Mouse (Mus musculus): Measurements from ENCODE around the gene Rora.

Gene Rora

DNA sequence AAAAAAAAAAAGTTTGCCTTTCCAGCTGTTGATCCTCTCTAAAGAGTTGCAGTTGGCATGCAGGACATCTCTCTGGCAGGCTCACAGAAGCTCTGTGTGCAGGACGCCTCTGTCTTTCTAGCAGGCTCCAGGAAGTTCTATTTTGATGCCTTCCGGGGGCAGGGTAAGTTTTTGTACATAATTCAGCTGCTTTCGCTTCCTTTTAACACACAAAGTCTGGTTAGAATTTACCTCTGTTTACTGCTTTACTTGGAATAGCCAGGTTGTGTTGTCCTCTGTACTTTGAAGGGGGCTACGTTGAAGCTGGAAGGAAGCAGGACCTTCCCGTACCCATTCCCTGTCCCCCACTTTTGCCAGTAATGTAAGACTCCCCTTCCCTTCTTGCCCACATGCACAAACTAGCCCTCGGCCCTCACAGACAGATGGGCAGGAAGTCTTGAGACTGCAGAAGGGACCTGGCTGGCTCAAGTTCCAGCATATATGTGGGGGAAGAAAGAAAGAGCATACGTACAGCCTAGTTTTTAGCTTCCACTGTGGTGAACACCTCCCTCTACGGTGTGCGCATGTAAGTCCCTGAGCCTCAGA, 231.0 kb downstream of the Rora start:
- DNase-seq (ENCODE audit: low read depth, low spot score) = peak; percentile 66
- no peaks in the 10 kb centered on the region for H3K36me3 ChIP-seq (ENCODE audit: control insufficient read depth, insufficient read depth, low read length, poor library complexity, severe bottlenecking)

GRCm38 (mm10) chr9:68888670-68889069, 235.1 kb downstream of the Rora start:
- peak; percentile 24 for DNase-seq (ENCODE audit: low read depth, low spot score)
- Histone ChIP-seq H3K36me3 (ENCODE audit: control insufficient read depth, insufficient read depth, low read length, poor library complexity, severe bottlenecking) (no peaks in the 10 kb centered on the region), H3K27me3 (ENCODE audit: control insufficient read depth, insufficient read depth, low read length, poor library complexity, severe bottlenecking) (no peaks in the 10 kb centered on the region)

More for the DNA sequence above, 231.0 kb downstream of the Rora start:
- no peaks in the 10 kb centered on the region for H3K27me3 ChIP-seq (ENCODE audit: control insufficient read depth, insufficient read depth, low read length, poor library complexity, severe bottlenecking)

GRCm38 (mm10) chr9:68891431-68891830, 237.8 kb downstream of the Rora start:
- H3K27me3 ChIP-seq (ENCODE audit: control insufficient read depth, insufficient read depth, low read length, poor library complexity, severe bottlenecking) = no peaks in the 10 kb centered on the region; the same call in 1 of the 2 replicates
- no peaks in the 10 kb centered on the region for H3K36me3 ChIP-seq (ENCODE audit: control insufficient read depth, insufficient read depth, low read length, poor library complexity, severe bottlenecking)
- DNase-seq (ENCODE audit: low read depth, low spot score) = no peak

- Histone ChIP-seq H3K27me3 (ENCODE audit: control insufficient read depth, insufficient read depth, low read length, poor library complexity, severe bottlenecking) (no peaks in the 10 kb centered on the region; the same call in 1 of the 2 replicates), H3K36me3 (ENCODE audit: control insufficient read depth, insufficient read depth, low read length, poor library complexity, severe bottlenecking) (no peaks in the 10 kb centered on the region)
- no peak for DNase-seq (ENCODE audit: low read depth, low spot score)
These were observed 238.8 kb downstream of the Rora start for GRCm38 (mm10) chr9:68892356-68892755.

GRCm38 (mm10) chr9:68892859-68893258, 239.3 kb downstream of the Rora start:
- no peaks in the 10 kb centered on the region; the same call in 1 of the 2 replicates for H3K27me3 ChIP-seq (ENCODE audit: control insufficient read depth, insufficient read depth, low read length, poor library complexity, severe bottlenecking)
- no peak for DNase-seq (ENCODE audit: low read depth, low spot score)
- H3K36me3 ChIP-seq (ENCODE audit: control insufficient read depth, insufficient read depth, low read length, poor library complexity, severe bottlenecking) = no peaks in the 10 kb centered on the region

DNA sequence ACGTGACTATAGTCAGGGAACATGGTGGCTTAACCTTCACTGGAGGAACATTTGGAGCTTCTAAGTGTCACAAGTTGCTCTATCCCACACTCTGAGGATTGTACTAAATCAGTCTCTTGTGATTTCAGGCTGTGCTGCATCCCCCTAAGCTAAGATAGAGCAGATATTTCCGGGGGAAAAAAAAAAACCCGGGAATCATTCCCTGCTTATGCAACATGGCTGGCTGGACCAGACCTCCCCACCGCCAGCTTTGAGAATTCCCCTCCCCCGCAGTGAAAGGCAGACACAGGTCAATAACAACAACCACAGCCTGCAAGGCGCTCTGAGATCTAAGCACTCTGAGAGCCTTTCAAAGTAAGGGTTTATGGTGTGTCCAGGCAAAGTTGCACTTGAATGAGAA, 244.7 kb downstream of the Rora start:
- no peak for DNase-seq (ENCODE audit: low read depth, low spot score)
- H3K27me3 ChIP-seq (ENCODE audit: control insufficient read depth, insufficient read depth, low read length, poor library complexity, severe bottlenecking) = no peaks in the 10 kb centered on the region; the same call in 1 of the 2 replicates
- H3K36me3 ChIP-seq (ENCODE audit: control insufficient read depth, insufficient read depth, low read length, poor library complexity, severe bottlenecking) = no peaks in the 10 kb centered on the region

DNA sequence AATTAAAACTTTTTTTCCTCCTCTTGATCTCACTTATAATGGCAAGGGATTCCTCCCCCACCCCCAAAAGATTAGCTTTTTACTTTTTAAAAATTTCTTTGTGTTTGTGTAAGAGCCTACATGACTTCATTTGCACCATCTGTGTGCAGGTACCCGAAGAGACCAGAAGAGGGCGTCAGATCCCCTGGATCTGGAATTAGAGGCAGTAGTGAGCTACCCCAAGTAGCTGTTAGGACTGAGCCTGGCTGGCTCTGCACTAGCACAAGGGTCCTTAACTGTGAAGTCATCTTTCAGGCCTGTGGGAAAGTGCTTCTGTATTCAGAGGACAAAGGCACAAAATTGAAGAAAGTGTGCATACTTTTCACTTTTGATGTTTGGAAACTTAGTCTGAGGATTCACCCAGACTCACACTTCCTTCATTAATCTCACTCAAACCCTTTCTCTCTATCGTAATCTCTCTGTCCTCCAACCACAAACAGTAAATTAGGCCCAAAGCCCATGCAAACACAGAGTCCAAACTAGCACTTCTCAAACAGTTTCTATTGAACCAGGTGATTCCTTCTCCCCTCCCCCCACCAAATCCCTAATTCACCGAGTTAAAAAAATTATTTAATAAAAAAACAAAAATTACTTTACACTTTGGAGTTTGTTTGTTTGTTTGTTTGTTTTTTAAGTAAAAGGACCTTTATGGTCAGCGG, 246.1 kb downstream of the Rora start:
- no peaks in the 10 kb centered on the region; the same call in 1 of the 2 replicates for H3K27me3 ChIP-seq (ENCODE audit: control insufficient read depth, insufficient read depth, low read length, poor library complexity, severe bottlenecking)
- DNase-seq (ENCODE audit: low read depth, low spot score) = no peak
- no peaks in the 10 kb centered on the region for H3K36me3 ChIP-seq (ENCODE audit: control insufficient read depth, insufficient read depth, low read length, poor library complexity, severe bottlenecking)

- DNase-seq (ENCODE audit: low read depth, low spot score) = no peak
- H3K27me3 ChIP-seq (ENCODE audit: control insufficient read depth, insufficient read depth, low read length, poor library complexity, severe bottlenecking) = no peaks in the 10 kb centered on the region; the same call in 1 of the 2 replicates
- no peaks in the 10 kb centered on the region for H3K36me3 ChIP-seq (ENCODE audit: control insufficient read depth, insufficient read depth, low read length, poor library complexity, severe bottlenecking)
These were observed 252.8 kb downstream of the Rora start for GRCm38 (mm10) chr9:68906361-68906883.

GRCm38 (mm10) chr9:68912483-68913151, 259.0 kb downstream of the Rora start:
- Histone ChIP-seq H3K27me3 (ENCODE audit: control insufficient read depth, insufficient read depth, low read length, poor library complexity, severe bottlenecking) (no peaks in the 10 kb centered on the region), H3K36me3 (ENCODE audit: control insufficient read depth, insufficient read depth, low read length, poor library complexity, severe bottlenecking) (no peaks in the 10 kb centered on the region)
- DNase-seq (ENCODE audit: low read depth, low spot score) = no peak

DNA sequence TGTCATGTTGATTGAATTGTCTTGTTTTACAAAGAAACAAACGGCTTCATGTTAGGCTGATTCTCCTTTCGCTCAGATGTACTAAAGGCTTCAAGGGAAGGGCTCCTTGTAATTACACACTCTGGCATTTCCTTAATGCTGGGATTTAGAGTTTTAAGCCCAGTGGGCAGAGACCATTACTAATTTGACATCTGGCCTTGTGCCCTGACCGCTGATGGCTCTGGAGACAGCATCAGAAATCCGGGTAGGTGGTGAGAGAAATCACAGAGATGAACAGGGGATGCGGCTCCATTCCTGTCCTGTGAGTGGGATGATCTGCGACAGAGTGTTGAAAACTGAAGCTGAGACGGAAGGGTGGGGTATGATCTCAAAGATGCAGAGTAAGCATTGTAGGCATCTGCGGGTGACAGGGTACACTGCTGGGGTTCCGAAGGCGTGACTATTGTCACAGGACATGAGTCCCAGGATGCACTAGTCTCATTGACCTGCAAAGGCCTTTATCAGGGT, 259.7 kb downstream of the Rora start:
- no peak for DNase-seq (ENCODE audit: low read depth, low spot score)
- no peaks in the 10 kb centered on the region for H3K27me3 ChIP-seq (ENCODE audit: control insufficient read depth, insufficient read depth, low read length, poor library complexity, severe bottlenecking)
- no peaks in the 10 kb centered on the region for H3K36me3 ChIP-seq (ENCODE audit: control insufficient read depth, insufficient read depth, low read length, poor library complexity, severe bottlenecking)

- DNase-seq (ENCODE audit: low read depth, low spot score) = no peak
- Histone ChIP-seq H3K36me3 (ENCODE audit: control insufficient read depth, insufficient read depth, low read length, poor library complexity, severe bottlenecking) (no peaks in the 10 kb centered on the region), H3K27me3 (ENCODE audit: control insufficient read depth, insufficient read depth, low read length, poor library complexity, severe bottlenecking) (no peaks in the 10 kb centered on the region)
These were observed 261.1 kb downstream of the Rora start for GRCm38 (mm10) chr9:68914541-68915275.

- DNase-seq (ENCODE audit: low read depth, low spot score) = no peak
- no peaks in the 10 kb centered on the region for H3K36me3 ChIP-seq (ENCODE audit: control insufficient read depth, insufficient read depth, low read length, poor library complexity, severe bottlenecking)
- H3K27me3 ChIP-seq (ENCODE audit: control insufficient read depth, insufficient read depth, low read length, poor library complexity, severe bottlenecking) = no peaks in the 10 kb centered on the region
These were observed 263.2 kb downstream of the Rora start for GRCm38 (mm10) chr9:68916741-68917140.

DNA sequence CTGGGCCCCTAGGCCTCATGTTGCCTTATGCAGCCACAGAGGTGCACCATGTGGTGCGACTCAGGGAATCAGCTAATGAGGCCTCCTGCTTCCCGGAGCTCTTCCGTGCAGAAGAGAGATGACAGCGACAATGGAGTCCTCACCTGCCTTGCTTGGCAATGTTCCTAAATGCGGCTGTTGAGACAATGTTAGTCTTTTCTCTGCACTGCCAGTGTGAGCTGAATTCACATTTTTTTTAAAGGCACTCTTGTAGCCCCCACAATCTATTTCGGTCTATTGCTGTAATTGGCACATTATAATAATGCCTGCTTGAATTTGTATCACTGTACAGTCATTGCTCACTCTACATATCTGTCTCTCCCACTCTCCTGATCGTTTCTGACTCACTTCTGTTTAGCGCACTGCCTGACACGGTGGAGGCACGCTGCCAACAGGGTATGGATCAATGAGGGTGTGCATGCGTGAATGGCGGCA, 269.6 kb downstream of the Rora start:
- Histone ChIP-seq H3K27me3 (ENCODE audit: control insufficient read depth, insufficient read depth, low read length, poor library complexity, severe bottlenecking) (no peaks in the 10 kb centered on the region), H3K36me3 (ENCODE audit: control insufficient read depth, insufficient read depth, low read length, poor library complexity, severe bottlenecking) (no peaks in the 10 kb centered on the region)
- no peak for DNase-seq (ENCODE audit: low read depth, low spot score)

- no peak for DNase-seq (ENCODE audit: low read depth, low spot score)
- no peaks in the 10 kb centered on the region for H3K36me3 ChIP-seq (ENCODE audit: control insufficient read depth, insufficient read depth, low read length, poor library complexity, severe bottlenecking)
- H3K27me3 ChIP-seq (ENCODE audit: control insufficient read depth, insufficient read depth, low read length, poor library complexity, severe bottlenecking) = no peaks in the 10 kb centered on the region
These were observed 272.8 kb downstream of the Rora start for GRCm38 (mm10) chr9:68926406-68926805.

All from splenic B cell, adult 2 months (primary cell).